Mouse (Mus musculus): ENCODE data around the gene Cux2. TPM values are rescaled to one million over a fixed set of nuclear protein-coding genes. Genes with fewer than 3 reads are reported as not detected.
A peak's percentile ranks its signal among the peaks of the same experiment; 100 is the strongest.

Gene Cux2
- polyA plus RNA-seq, 1 experiment from 2014 or later, result 7.1 TPM

DNA sequence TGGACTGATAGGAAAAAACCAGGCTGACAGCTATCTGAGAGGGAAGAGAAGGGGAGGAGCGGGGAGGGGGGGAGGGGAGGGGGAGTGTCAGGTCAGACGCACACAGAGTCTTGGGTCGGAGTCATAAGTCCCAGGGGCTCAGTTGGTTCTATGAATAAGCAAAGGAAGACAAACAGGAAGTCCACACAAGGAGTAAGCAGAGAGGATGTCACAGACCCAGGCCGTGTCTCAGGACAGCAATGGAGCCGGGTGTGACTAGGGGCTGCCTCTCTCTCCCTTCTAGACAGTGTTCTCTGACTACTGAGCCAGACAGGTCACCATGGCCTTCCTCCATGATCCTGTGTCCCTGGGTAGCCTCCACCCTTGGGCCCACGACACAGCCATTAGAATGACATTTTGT is 179.1 kb downstream of the Cux2 start:
- H3K27ac ChIP-seq (ENCODE audit: low read depth, low read length), result no peak overlapping the region

DNA sequence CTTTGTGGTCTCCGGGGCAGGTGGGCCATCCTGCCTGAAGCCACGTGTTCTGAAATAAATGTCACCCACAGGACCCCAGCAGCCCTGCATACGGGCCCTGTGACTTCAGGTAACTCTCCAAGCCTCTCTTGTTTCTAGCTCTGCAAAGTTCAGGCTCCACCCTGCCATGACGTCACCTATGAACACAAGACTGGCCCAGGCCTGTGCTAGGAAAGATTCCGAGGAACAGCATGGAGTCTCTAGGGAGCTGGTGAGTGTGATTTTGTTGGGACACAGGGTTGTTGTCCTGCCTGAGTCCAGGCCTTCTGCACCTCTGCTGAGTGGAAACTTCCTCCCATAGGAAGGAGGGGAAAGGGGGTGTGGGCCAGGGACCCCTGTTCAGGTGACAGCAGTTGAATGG is 181.9 kb downstream of the Cux2 start:
- Histone ChIP-seq H3K4me1 (ENCODE audit: control insufficient read depth, insufficient read depth, low read length) (no peaks in the 10 kb centered on the region; the same call in 1 of the 2 replicates), H3K27me3 (ENCODE audit: control insufficient read depth, insufficient read depth, low read length) (0 out of 2 replicates have a peak, but pooled peaks cover 7% of the 10 kb centered on the region), H3K27ac (ENCODE audit: low read depth, low read length) (no peak overlapping the region), H3K36me3 (ENCODE audit: control insufficient read depth, insufficient read depth, low read length) (no peaks in the 10 kb centered on the region), H3K9ac (ENCODE audit: low read depth, low read length) (no peak overlapping the region), H3K4me2 (no peak overlapping the region), H3K9me3 (replicated peaks; ENCODE audit: control insufficient read depth, low read length) (no peaks in the 10 kb centered on the region), H3K4me3 (ENCODE audit: low read depth, low read length) (no peak overlapping the region)
- no peak for ATAC-seq (replicated peaks; ENCODE audit: insufficient number of reproducible peaks, low FRiP score, low TSS enrichment)
- WGBS (ENCODE audit: insufficient replicate concordance), result 65% methylated on average over 5 of the region's 5 CpGs

More for the DNA sequence above, 179.1 kb downstream of the Cux2 start:
- ATAC-seq (replicated peaks; ENCODE audit: insufficient number of reproducible peaks, low FRiP score, low TSS enrichment), result no peak
- 59% methylated on average over 6 of the region's 6 CpGs for WGBS (ENCODE audit: insufficient replicate concordance)
- H3K4me1 ChIP-seq (ENCODE audit: control insufficient read depth, insufficient read depth, low read length), result no peaks in the 10 kb centered on the region
- H3K9me3 ChIP-seq (replicated peaks; ENCODE audit: control insufficient read depth, low read length), result no peaks in the 10 kb centered on the region
- no peak overlapping the region for H3K4me2 ChIP-seq
- peaks cover 11% of the 10 kb centered on the region; the same call in 1 of the 2 replicates for H3K27me3 ChIP-seq (ENCODE audit: control insufficient read depth, insufficient read depth, low read length)
- H3K9ac ChIP-seq (ENCODE audit: low read depth, low read length), result no peak overlapping the region
- no peak overlapping the region for H3K4me3 ChIP-seq (ENCODE audit: low read depth, low read length)
- no peaks in the 10 kb centered on the region for H3K36me3 ChIP-seq (ENCODE audit: control insufficient read depth, insufficient read depth, low read length)

DNA sequence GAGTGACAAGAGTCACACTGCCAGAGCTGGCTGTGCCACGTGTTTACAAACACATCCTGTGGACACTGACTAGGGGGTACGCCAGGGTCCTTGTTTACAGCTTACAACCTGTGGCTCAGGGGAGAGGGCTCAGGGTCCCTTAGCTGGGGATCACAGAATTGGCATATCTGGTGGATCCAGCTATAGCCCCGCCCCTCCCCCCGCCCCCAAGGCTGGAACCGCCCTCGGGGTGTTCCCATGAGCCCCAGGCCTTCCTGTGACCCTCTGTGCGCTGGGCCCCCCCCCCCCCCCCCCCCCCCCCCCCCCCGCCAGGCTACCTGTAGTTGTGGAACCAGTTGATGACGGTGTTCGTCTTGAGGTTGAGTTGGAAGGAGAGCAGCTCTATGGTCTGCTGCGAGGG is 185.6 kb downstream of the Cux2 start:
- H3K27me3 ChIP-seq (ENCODE audit: control insufficient read depth, insufficient read depth, low read length), result 0 out of 2 replicates have a peak, but pooled peaks cover 4% of the 10 kb centered on the region
- WGBS (ENCODE audit: insufficient replicate concordance), result 7% methylated on average over 10 of the region's 11 CpGs
- no peak overlapping the region for H3K27ac ChIP-seq (ENCODE audit: low read depth, low read length)
- peak overlapping the region; percentile 59 for H3K4me2 ChIP-seq
- 0 out of 2 replicates have a peak, but pooled peaks cover 4% of the 10 kb centered on the region for H3K36me3 ChIP-seq (ENCODE audit: control insufficient read depth, insufficient read depth, low read length)
- H3K9me3 ChIP-seq (replicated peaks; ENCODE audit: control insufficient read depth, low read length), result peaks cover 5% of the 10 kb centered on the region; the same call in 1 of the 2 replicates
- H3K9ac ChIP-seq (ENCODE audit: low read depth, low read length), result no peak overlapping the region
- no peak for ATAC-seq (replicated peaks; ENCODE audit: insufficient number of reproducible peaks, low FRiP score, low TSS enrichment)
- no peak overlapping the region for H3K4me3 ChIP-seq (ENCODE audit: low read depth, low read length)
- H3K4me1 ChIP-seq (ENCODE audit: control insufficient read depth, insufficient read depth, low read length), result no peaks in the 10 kb centered on the region; the same call in 1 of the 2 replicates

DNA sequence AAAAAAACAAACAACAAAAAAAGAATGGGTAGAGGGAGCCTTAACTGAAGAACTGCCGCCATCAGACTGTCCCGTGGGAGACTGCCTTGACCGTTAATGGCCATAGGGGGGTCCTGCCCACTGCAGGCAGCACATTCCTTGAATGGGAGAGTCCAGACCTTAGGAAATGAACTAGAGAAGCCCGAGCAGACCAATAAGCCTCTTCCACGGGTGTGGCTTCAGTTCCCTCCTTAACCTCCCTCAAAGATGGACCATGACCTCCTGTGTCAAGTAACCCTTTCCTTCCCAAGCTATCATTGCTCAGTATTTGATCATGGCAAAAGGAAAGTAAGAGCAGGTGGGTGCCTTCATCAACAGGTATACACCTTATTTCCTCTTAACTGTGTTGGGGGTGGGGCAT is 187.9 kb downstream of the Cux2 start:
- peaks cover 5% of the 10 kb centered on the region; the same call in 1 of the 2 replicates for H3K9me3 ChIP-seq (replicated peaks; ENCODE audit: control insufficient read depth, low read length)

DNA sequence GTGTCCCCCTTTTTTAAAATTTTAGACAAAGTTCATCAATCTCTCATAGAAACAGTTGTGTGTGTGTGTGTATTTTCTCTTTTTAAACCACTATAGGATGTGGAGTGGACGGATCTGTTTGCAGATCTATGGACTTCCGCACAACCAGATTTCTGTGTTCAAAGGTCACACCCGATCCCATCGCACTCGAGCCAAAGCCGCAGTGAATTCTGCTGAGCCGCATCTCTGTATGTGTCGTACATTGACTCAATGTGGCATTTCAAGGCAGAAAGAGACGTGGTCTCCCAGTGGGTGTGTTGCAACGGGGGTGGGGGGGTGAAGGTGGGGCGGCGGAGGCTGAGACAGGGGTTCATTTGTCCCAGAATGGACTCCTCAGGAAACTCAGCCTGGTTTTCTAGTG is 191.5 kb downstream of the Cux2 start:
- ATAC-seq (replicated peaks; ENCODE audit: insufficient number of reproducible peaks, low FRiP score, low TSS enrichment), result no peak
- Histone ChIP-seq H3K4me2 (no peak overlapping the region), H3K27ac (ENCODE audit: low read depth, low read length) (no peak overlapping the region), H3K9ac (ENCODE audit: low read depth, low read length) (no peak overlapping the region), H3K36me3 (ENCODE audit: control insufficient read depth, insufficient read depth, low read length) (peaks cover 4% of the 10 kb centered on the region), H3K4me3 (ENCODE audit: low read depth, low read length) (no peak overlapping the region), H3K9me3 (replicated peaks; ENCODE audit: control insufficient read depth, low read length) (peaks cover 5% of the 10 kb centered on the region; the same call in 1 of the 2 replicates), H3K27me3 (ENCODE audit: control insufficient read depth, insufficient read depth, low read length) (no peaks in the 10 kb centered on the region), H3K4me1 (ENCODE audit: control insufficient read depth, insufficient read depth, low read length) (peaks cover 3% of the 10 kb centered on the region; the same call in 1 of the 2 replicates)
- 88% methylated on average over 12 of the region's 12 CpGs for WGBS (ENCODE audit: insufficient replicate concordance)

More for the DNA sequence above, 187.9 kb downstream of the Cux2 start:
- 0 out of 2 replicates have a peak, but pooled peaks cover 4% of the 10 kb centered on the region for H3K36me3 ChIP-seq (ENCODE audit: control insufficient read depth, insufficient read depth, low read length)
- no peak for ATAC-seq (replicated peaks; ENCODE audit: insufficient number of reproducible peaks, low FRiP score, low TSS enrichment)
- 50% methylated on average over 5 of the region's 5 CpGs for WGBS (ENCODE audit: insufficient replicate concordance)
- no peaks in the 10 kb centered on the region; the same call in 1 of the 2 replicates for H3K4me1 ChIP-seq (ENCODE audit: control insufficient read depth, insufficient read depth, low read length)
- no peak overlapping the region for H3K27ac ChIP-seq (ENCODE audit: low read depth, low read length)
- no peak overlapping the region for H3K9ac ChIP-seq (ENCODE audit: low read depth, low read length)
- H3K27me3 ChIP-seq (ENCODE audit: control insufficient read depth, insufficient read depth, low read length), result 0 out of 2 replicates have a peak, but pooled peaks cover 2% of the 10 kb centered on the region
- no peak overlapping the region for H3K4me2 ChIP-seq
- H3K4me3 ChIP-seq (ENCODE audit: low read depth, low read length), result no peak overlapping the region

DNA sequence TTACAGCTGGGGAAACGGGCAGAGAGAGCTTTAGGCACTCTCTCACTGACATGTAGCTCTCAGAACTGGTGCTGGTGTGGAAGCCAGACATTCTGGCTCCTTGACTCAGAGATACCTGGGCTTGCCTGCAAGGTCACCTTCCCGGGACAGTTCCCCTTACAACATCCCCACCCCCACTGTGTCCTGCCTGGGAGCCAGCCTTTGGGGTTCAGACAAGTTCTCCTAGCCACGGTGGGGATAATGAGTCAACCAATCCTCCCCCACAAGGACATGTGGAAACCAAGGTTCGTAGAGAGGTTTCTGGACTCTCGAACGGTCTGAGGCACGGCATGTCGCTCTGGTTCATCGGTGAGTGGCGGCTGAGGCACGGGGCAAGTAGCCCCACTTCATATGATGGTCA is 193.2 kb downstream of the Cux2 start:
- Histone ChIP-seq H3K9ac (ENCODE audit: low read depth, low read length) (no peak overlapping the region), H3K4me2 (no peak overlapping the region), H3K27me3 (ENCODE audit: control insufficient read depth, insufficient read depth, low read length) (no peaks in the 10 kb centered on the region), H3K36me3 (ENCODE audit: control insufficient read depth, insufficient read depth, low read length) (peaks cover 13% of the 10 kb centered on the region), H3K9me3 (replicated peaks; ENCODE audit: control insufficient read depth, low read length) (peaks cover 5% of the 10 kb centered on the region; the same call in 1 of the 2 replicates), H3K4me1 (ENCODE audit: control insufficient read depth, insufficient read depth, low read length) (peaks cover 4% of the 10 kb centered on the region; the same call in 1 of the 2 replicates), H3K4me3 (ENCODE audit: low read depth, low read length) (no peak overlapping the region), H3K27ac (ENCODE audit: low read depth, low read length) (no peak overlapping the region)
- 74% methylated on average over 11 of the region's 11 CpGs for WGBS (ENCODE audit: insufficient replicate concordance)
- ATAC-seq (replicated peaks; ENCODE audit: insufficient number of reproducible peaks, low FRiP score, low TSS enrichment), result no peak

DNA sequence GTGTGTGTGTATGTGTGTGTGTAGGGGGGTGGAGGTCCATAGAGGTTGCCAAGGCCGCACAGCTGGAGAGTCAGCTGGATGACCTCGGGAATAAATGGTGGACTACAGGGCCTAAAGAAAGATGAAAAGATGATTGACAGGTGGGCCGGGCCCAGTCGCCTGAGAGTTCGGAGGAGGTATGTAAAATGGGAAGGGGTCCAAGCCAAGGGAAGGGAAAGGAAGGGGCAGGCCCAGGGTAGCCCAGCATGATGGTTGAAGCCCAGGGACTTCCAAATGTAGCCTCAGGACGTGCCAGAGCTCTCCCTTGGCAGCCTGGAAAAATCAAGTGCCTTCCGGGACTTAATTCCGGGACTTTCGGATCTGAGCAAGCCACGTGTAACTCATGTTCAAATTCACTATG is 195.1 kb downstream of the Cux2 start:
- no peaks in the 10 kb centered on the region for H3K27me3 ChIP-seq (ENCODE audit: control insufficient read depth, insufficient read depth, low read length)
- no peak overlapping the region for H3K27ac ChIP-seq (ENCODE audit: low read depth, low read length)
- peaks cover 18% of the 10 kb centered on the region for H3K4me1 ChIP-seq (ENCODE audit: control insufficient read depth, insufficient read depth, low read length)
- no peaks in the 10 kb centered on the region for H3K9me3 ChIP-seq (replicated peaks; ENCODE audit: control insufficient read depth, low read length)
- WGBS (ENCODE audit: insufficient replicate concordance), result 79% methylated on average over 10 of the region's 10 CpGs
- no peak for ATAC-seq (replicated peaks; ENCODE audit: insufficient number of reproducible peaks, low FRiP score, low TSS enrichment)
- H3K4me3 ChIP-seq (ENCODE audit: low read depth, low read length), result no peak overlapping the region
- H3K9ac ChIP-seq (ENCODE audit: low read depth, low read length), result no peak overlapping the region
- H3K4me2 ChIP-seq, result no peak overlapping the region
- peaks cover 8% of the 10 kb centered on the region for H3K36me3 ChIP-seq (ENCODE audit: control insufficient read depth, insufficient read depth, low read length)

DNA sequence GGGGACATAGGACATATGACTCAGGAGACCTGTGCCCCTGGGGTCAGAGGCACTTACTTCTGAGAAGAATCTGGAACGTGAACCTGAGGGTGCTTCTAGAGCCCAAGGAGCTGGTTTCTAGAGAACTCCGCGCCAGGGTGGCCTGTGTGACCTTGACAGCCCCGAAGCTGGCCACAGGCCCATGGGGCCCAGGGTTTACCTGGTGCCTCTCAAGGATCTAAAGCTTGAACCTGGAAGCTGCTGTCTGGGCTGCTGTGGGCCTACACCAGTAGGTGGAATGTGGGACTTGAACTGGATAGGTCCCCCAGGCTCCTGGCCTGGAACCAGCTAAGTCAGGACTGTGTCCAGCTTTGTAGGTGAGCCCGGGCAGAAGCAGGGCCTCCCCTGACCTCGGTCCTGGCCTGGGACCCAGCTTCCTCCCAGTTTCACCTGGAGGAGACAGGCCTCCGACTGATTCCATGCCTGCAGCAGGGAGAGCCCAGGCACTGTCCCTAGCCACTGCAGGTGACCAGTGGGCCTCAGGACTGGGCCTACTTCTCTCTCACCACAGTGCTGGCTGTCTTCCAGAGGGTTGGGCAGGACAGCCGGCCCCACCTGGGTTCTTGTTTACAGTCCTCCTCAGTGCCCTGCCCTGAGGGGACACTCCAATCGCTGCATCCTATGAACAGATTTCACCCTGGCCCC is 196.4 kb downstream of the Cux2 start:
- Histone ChIP-seq H3K4me1 (ENCODE audit: control insufficient read depth, insufficient read depth, low read length) (peaks cover 22% of the 10 kb centered on the region), H3K4me3 (ENCODE audit: low read depth, low read length) (no peak overlapping the region), H3K9me3 (replicated peaks; ENCODE audit: control insufficient read depth, low read length) (no peaks in the 10 kb centered on the region), H3K27me3 (ENCODE audit: control insufficient read depth, insufficient read depth, low read length) (no peaks in the 10 kb centered on the region), H3K27ac (ENCODE audit: low read depth, low read length) (no peak overlapping the region), H3K4me2 (peak overlapping the region; percentile 11; the same call in 1 of the 2 replicates), H3K9ac (ENCODE audit: low read depth, low read length) (no peak overlapping the region), H3K36me3 (ENCODE audit: control insufficient read depth, insufficient read depth, low read length) (peaks cover 8% of the 10 kb centered on the region)
- no peak for ATAC-seq (replicated peaks; ENCODE audit: insufficient number of reproducible peaks, low FRiP score, low TSS enrichment)
- 86% methylated on average over 9 of the region's 9 CpGs for WGBS (ENCODE audit: insufficient replicate concordance)

Measured in heart, embryonic 11.5 days (tissue).